Mouse (Mus musculus) intestine, embryonic 14.5 days (tissue): ENCODE measurements around the gene Rock2. TPM values are rescaled to one million over a fixed set of nuclear protein-coding genes. Genes with fewer than 3 reads are reported as not detected.

Source experiments
- ATAC-seq: fragments of 200-750 bp; cut with Nextera tagmentation; replicated peaks from 2 replicates; pipeline ENCODE4 v1.8.0; 2017; ENCODE audit warnings: low read depth, moderate number of reproducible peaks, moderate TSS enrichment, moderate library complexity; ENCODE audit not compliant: low FRiP score, low TSS enrichment
- DNase-seq: peaks from one replicate; pipeline ENCODE4 v3.0.0-alpha.2; 2018; ENCODE audit warnings: low spot score
- H3K27ac ChIP-seq: fragments of 300-500 bp; sonication (generic); 2 replicates; pipeline ENCODE4 v1.5.1; 2014; ENCODE audit warnings: low read depth, mild to moderate bottlenecking, control low read depth
- H3K27me3 ChIP-seq: fragments of 300-500 bp; sonication (generic); replicated peaks from 2 replicates; pipeline ENCODE4 v1.6.1; 2014; ENCODE audit warnings: low read length, control low read depth; ENCODE audit not compliant: control insufficient read depth, insufficient read depth
- H3K36me3 ChIP-seq: fragments of 300-500 bp; sonication (generic); 2 replicates; pipeline ENCODE4 v1.6.1; 2014; ENCODE audit warnings: low read length, control low read depth; ENCODE audit not compliant: control insufficient read depth, insufficient read depth
- H3K4me1 ChIP-seq: fragments of 300-500 bp; sonication (generic); replicated peaks from 2 replicates; pipeline ENCODE4 v1.6.1; 2014; ENCODE audit warnings: low read length, control low read depth, mixed read lengths; ENCODE audit not compliant: control insufficient read depth, insufficient read depth
- H3K4me2 ChIP-seq: fragments of 300-500 bp; sonication (generic); 2 replicates; pipeline ENCODE4 v1.6.1; 2014; ENCODE audit warnings: low read length
- H3K4me3 ChIP-seq: fragments of 300-500 bp; sonication (generic); 2 replicates; pipeline ENCODE4 v1.5.1; 2014; ENCODE audit warnings: low read depth, low read length, control low read depth, mixed read lengths
- H3K9ac ChIP-seq: fragments of 300-500 bp; sonication (generic); 2 replicates; pipeline ENCODE4 v1.6.1; 2014; ENCODE audit warnings: mild to moderate bottlenecking, low read length
- H3K9me3 ChIP-seq: fragments of 300-500 bp; sonication (generic); 2 replicates; pipeline ENCODE4 v1.6.1; 2016; ENCODE audit warnings: low read length, control low read depth; ENCODE audit not compliant: control insufficient read depth
- WGBS: fragments of 180-500 bp; shearing (Covaris S2); extraction: QIAGEN DNeasy Blood & Tissue Kit; methylation state at CpG from one replicate; pipeline ENCODE4 v1.1.7; 2014; 5-methylcytosine and 5-hydroxymethylcytosine counted together
- polyA plus RNA-seq: library from polyadenylated mRNA; unstranded; fragments of >200 nt; fragmentation: Nextera tagmentation; extraction: Ambion mirVana; gene quantifications from 2 replicates; pipeline ENCODE4 v1.2.1, GENCODE M21; 2014

Rock2 gene
- polyA plus RNA-seq, 1 experiment from 2014 or later, result 20.7 TPM

GRCm38 (mm10) chr12:16856306-16856679 lies 38.4 kb upstream of the Rock2 start:
- H3K9ac ChIP-seq, result no peak overlapping the region
- DNase-seq (no peak), ATAC-seq (no peak)
- H3K4me2 ChIP-seq, result no peak overlapping the region
- no peak overlapping the region for H3K4me3 ChIP-seq
- no peak overlapping the region for H3K27ac ChIP-seq
- H3K9me3 ChIP-seq, result no peaks in the 10 kb centered on the region
- H3K36me3 ChIP-seq, result no peaks in the 10 kb centered on the region
- no peaks in the 10 kb centered on the region for H3K4me1 ChIP-seq
- WGBS, result 66% methylated on average over 2 of the region's 2 CpGs
- no peaks in the 10 kb centered on the region for H3K27me3 ChIP-seq

DNA sequence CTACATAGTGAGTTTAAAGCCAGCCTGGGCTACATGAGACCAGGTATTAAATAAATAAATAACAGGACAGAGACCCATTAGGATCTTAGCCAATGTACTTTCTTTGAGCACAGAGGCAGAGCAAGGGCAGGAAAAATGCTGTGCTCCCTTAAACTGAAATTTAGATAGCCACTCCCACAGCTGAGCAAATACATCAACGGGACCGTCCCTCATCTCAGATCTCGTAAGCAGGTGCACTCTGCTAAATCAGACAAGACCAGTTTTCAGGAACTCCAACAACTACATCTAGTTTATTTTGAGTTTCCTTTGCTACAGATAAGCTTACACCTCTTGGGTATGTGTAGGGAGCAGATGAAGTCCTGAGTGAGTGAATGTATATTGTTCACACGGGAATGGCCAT lies 36.6 kb upstream of the Rock2 start:
- Histone ChIP-seq H3K9me3 (no peaks in the 10 kb centered on the region), H3K36me3 (no peaks in the 10 kb centered on the region), H3K4me1 (no peaks in the 10 kb centered on the region), H3K4me3 (no peak overlapping the region), H3K9ac (no peak overlapping the region), H3K27me3 (no peaks in the 10 kb centered on the region), H3K4me2 (no peak overlapping the region), H3K27ac (no peak overlapping the region)
- WGBS, result 67% methylated on average over 4 of the region's 4 CpGs
- no peak for DNase-seq
- ATAC-seq, result no peak

DNA sequence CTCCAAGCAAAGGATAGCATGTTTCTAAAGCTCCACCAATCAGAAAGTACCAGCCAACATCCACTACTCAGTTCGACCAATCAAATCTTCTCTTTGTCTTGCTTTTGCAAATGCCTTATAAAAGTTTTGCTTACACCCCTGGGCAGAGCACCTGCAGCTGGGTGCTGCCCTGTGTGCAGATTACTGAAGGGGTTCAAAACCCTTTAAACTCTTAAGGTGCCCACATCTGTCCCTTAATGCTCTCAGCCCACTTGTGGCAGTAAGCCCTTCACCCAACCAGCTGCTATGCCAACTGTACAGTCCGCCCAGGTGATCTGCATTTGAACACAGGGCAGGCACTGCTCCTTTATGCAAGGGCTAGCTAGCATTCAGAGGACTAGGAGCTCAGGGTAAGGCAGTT lies 34.9 kb upstream of the Rock2 start:
- Histone ChIP-seq H3K4me1 (no peaks in the 10 kb centered on the region), H3K4me3 (no peak overlapping the region), H3K9me3 (no peaks in the 10 kb centered on the region), H3K4me2 (no peak overlapping the region), H3K36me3 (no peaks in the 10 kb centered on the region), H3K9ac (no peak overlapping the region), H3K27ac (no peak overlapping the region), H3K27me3 (no peaks in the 10 kb centered on the region)
- DNase-seq (no peak), ATAC-seq (no peak)
- WGBS, result 84% methylated on average over 2 of the region's 2 CpGs

DNA sequence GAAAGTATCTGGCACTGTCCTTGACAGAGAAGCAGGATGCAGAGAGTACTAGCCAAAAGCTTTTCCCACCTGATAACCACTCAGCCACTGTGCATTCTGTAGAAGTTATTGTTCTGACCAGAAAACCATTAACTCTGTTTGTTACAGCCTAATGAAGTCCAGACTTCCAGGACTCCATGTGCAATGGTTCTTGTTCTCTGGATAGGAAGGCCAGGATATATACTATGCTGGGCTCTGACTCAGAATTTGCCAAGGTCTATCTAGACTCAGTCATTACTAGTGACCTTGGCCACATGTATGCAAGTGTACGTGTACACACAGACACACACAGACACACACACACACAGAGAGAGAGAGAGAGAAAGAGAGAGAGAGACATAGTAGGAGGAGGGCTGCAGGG lies 34.2 kb upstream of the Rock2 start:
- Histone ChIP-seq H3K4me1 (no peaks in the 10 kb centered on the region), H3K27me3 (no peaks in the 10 kb centered on the region), H3K4me2 (no peak overlapping the region), H3K4me3 (no peak overlapping the region), H3K9ac (no peak overlapping the region), H3K36me3 (no peaks in the 10 kb centered on the region), H3K27ac (no peak overlapping the region), H3K9me3 (no peaks in the 10 kb centered on the region)
- 64% methylated on average over 1 of the region's 1 CpGs for WGBS
- no peak for ATAC-seq
- no peak for DNase-seq

- no peak for ATAC-seq
- 42% methylated on average over 3 of the region's 3 CpGs for WGBS
- Histone ChIP-seq H3K27ac (no peak overlapping the region), H3K36me3 (no peaks in the 10 kb centered on the region), H3K4me3 (no peak overlapping the region), H3K4me1 (no peaks in the 10 kb centered on the region; the same call in 1 of the 2 replicates), H3K9me3 (no peaks in the 10 kb centered on the region), H3K4me2 (no peak overlapping the region), H3K9ac (no peak overlapping the region), H3K27me3 (no peaks in the 10 kb centered on the region)
- no peak for DNase-seq
Observed at GRCm38 (mm10) chr12:16860961-16861360, 33.7 kb upstream of the Rock2 start.

DNA sequence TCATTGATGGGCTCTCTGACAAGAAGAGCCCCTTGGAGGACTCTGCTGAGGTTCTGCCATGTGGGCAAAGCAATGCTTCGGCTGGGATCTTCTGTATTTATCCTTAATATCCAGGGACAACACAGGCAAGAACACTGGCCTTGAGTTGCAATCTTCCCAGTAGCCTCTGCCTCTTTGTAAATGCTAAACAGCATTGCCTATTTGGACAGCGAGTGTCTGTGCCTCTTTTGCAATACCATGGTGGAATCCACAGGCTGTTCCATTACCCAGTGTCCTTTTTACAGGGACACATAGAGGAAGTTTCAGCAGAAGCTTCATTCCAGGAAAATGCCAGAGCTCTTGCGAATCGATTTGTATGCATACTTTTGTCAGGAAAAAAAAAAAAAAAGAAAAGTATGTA lies 30.2 kb upstream of the Rock2 start:
- H3K9ac ChIP-seq, result no peak overlapping the region
- H3K4me2 ChIP-seq, result no peak overlapping the region
- no peak overlapping the region for H3K4me3 ChIP-seq
- H3K27ac ChIP-seq, result no peak overlapping the region
- DNase-seq (no peak), ATAC-seq (no peak)
- 73% methylated on average over 4 of the region's 4 CpGs for WGBS
- no peaks in the 10 kb centered on the region for H3K9me3 ChIP-seq
- peaks cover 16% of the 10 kb centered on the region for H3K4me1 ChIP-seq
- no peaks in the 10 kb centered on the region for H3K27me3 ChIP-seq
- no peaks in the 10 kb centered on the region for H3K36me3 ChIP-seq

- 25% methylated on average over 3 of the region's 3 CpGs for WGBS
- Histone ChIP-seq H3K27me3 (no peaks in the 10 kb centered on the region), H3K4me3 (no peak overlapping the region), H3K4me1 (peaks cover 30% of the 10 kb centered on the region), H3K9ac (no peak overlapping the region), H3K27ac (no peak overlapping the region), H3K4me2 (no peak overlapping the region), H3K36me3 (no peaks in the 10 kb centered on the region), H3K9me3 (no peaks in the 10 kb centered on the region)
- DNase-seq, result no peak
- no peak for ATAC-seq
Observed at GRCm38 (mm10) chr12:16865871-16866270, 28.8 kb upstream of the Rock2 start.

DNA sequence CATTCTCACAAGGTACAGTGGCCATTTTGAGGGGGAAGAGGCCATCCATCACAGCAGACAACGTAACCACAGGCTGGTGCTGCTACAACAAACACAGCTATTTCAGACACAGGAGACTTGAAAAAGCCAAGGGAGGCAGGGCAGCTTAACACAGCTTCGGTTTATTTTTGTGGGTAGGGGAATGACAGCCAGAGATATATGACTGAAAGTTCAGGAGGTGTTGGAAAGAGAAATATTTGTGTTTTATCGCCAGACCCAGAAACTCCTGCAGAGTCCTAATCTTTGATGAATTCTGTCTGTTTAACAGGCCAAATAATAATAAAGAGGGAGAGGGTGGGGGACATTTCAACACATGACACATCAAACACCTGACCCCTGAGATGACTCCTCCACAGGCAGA lies 28.2 kb upstream of the Rock2 start:
- DNase-seq (no peak), ATAC-seq (no peak)
- H3K36me3 ChIP-seq, result no peaks in the 10 kb centered on the region
- H3K27ac ChIP-seq, result no peak overlapping the region
- H3K4me2 ChIP-seq, result no peak overlapping the region
- H3K4me1 ChIP-seq, result peaks cover 32% of the 10 kb centered on the region
- 6% methylated on average over 3 of the region's 3 CpGs for WGBS
- H3K27me3 ChIP-seq, result no peaks in the 10 kb centered on the region
- H3K4me3 ChIP-seq, result no peak overlapping the region
- no peaks in the 10 kb centered on the region for H3K9me3 ChIP-seq
- H3K9ac ChIP-seq, result no peak overlapping the region

GRCm38 (mm10) chr12:16867306-16867705 lies 27.4 kb upstream of the Rock2 start:
- 64% methylated on average over 7 of the region's 7 CpGs for WGBS
- H3K9me3 ChIP-seq, result no peaks in the 10 kb centered on the region
- H3K27me3 ChIP-seq, result no peaks in the 10 kb centered on the region

More at GRCm38 (mm10) chr12:16867306-16867705, 27.4 kb upstream of the Rock2 start:
- no peak for ATAC-seq
- H3K4me1 ChIP-seq, result peaks cover 32% of the 10 kb centered on the region
- no peak overlapping the region for H3K4me2 ChIP-seq
- H3K4me3 ChIP-seq, result no peak overlapping the region
- no peak for DNase-seq
- H3K9ac ChIP-seq, result no peak overlapping the region
- no peak overlapping the region for H3K27ac ChIP-seq
- no peaks in the 10 kb centered on the region for H3K36me3 ChIP-seq
